Mouse (Mus musculus): ENCODE results near the gene Fam189a2.

- no peak for TF ChIP-seq CTCF (IDR thresholded peaks at IDR 0.05; ENCODE audit: control insufficient read depth, insufficient read depth, insufficient replicate concordance, low read depth, low read length)
- no peak for TF ChIP-seq POLR2A (IDR thresholded peaks at IDR 0.05; ENCODE audit: control insufficient read depth, low read depth, low read length)
Observed at GRCm38 (mm10) chr19:24023351-24023750, 7.5 kb downstream of the Fam189a2 start.
